In the genomic region with DNA sequence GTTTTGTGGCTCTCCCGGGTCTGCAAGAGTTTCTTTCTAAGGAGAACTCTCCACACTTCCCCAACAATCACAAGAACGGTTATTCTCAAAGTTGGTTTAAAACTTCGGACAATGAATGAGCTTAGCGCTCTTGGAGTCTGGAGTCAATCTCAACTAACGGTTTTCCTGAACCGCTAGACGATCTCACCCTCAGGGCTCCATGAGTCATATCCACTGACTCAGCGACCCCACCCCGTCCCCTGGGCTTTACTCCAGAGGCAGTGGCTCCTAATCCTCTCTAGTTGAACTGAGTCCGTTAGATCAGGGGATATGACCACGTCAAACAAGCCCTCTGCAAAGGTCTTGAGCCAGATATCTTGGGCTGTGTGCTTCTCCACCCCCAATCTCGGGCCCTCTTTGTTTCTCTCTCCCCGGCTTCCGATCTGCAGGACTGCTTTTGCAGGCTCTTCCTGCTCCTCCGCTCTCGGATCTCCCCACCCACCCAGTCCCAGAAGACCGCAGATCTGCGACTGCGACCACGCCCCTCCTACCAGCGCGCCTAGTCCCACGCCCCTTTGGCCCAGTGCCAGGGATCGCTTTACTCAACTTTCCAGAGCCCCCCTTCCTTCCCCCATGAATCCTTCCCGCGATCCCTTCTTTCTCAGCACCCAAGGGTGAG, we compare ENCODE assay signal across 8 mouse cellular contexts. TPM values are rescaled to one million over a fixed set of nuclear protein-coding genes. Genes with fewer than 3 reads are reported as not detected.
A peak's percentile ranks its signal among the peaks of the same experiment; 100 is the strongest.
DNase-seq lines count a peak whose midpoint lies in the region; ATAC-seq lines count a peak whose summit lies in the region.

A gene (plus strand): TSS at position 520 of the 658 bp plus-strand sequence.

- ATAC-seq in heart, embryonic 16.5 days (replicated peaks; ENCODE audit: extremely low read depth, insufficient read depth, low FRiP score) = peak; percentile 93
- ATAC-seq in neutrophil, adult 5-6 weeks (ENCODE audit: extremely low read depth, insufficient number of reproducible peaks, low FRiP score, poor library complexity, severe bottlenecking) = peak; percentile 24; the same call in 1 of the 2 replicates

- H3K4me2 ChIP-seq in heart, embryonic 16.5 days (ENCODE audit: low read depth, low read length) = peak within 1 kb of the TSS; percentile 79

- no peaks in the 10 kb centered on the region for H3K9me3 ChIP-seq in forebrain, embryonic 10.5 days
- no peaks in the 10 kb centered on the region for H3K9me3 ChIP-seq in heart, embryonic 16.5 days (replicated peaks; ENCODE audit: control insufficient read depth, low read length)

- H3K4me3 ChIP-seq in brown adipose tissue, adult 24 weeks (ENCODE audit: insufficient read depth, low read depth, low read length) = peak within 1 kb of the TSS; percentile 73
- peak within 1 kb of the TSS; percentile 94 for H3K4me3 ChIP-seq in forebrain, embryonic 10.5 days
- H3K4me3 ChIP-seq in heart, embryonic 16.5 days (ENCODE audit: low read length) = peak within 1 kb of the TSS; percentile 90

- H3K4me1 ChIP-seq in brown adipose tissue, adult 24 weeks (ENCODE audit: control insufficient read depth, insufficient read depth, insufficient read length, low read length) = peaks cover 11% of the 10 kb centered on the region
- H3K4me1 ChIP-seq in forebrain, embryonic 10.5 days = peaks cover 53% of the 10 kb centered on the region
- H3K4me1 ChIP-seq in heart, embryonic 16.5 days (ENCODE audit: control insufficient read depth, insufficient read depth, low read length) = peaks cover 18% of the 10 kb centered on the region

- DNase-seq in ES-CJ7 (ENCODE audit: low read depth, low spot score) = peak; percentile 93
- no peak for DNase-seq in forebrain, embryonic 10.5 days (ENCODE audit: extremely low spot score, low spot score)
- DNase-seq in kidney, postnatal 25 days = peak; percentile 87
- peak; percentile 84 to 86 for DNase-seq in lung, adult 18-20 months
- peak; percentile 73 to 85 for DNase-seq in thymus, postnatal 10 days (ENCODE audit: low spot score in 2 of 2)

- H3K27ac ChIP-seq in brown adipose tissue, adult 24 weeks (replicated peaks; ENCODE audit: low read depth, low read length) = peak within 1 kb of the TSS; percentile 95
- H3K27ac ChIP-seq in forebrain, embryonic 10.5 days = peak within 1 kb of the TSS; percentile 97
- peak within 1 kb of the TSS; percentile 99 for H3K27ac ChIP-seq in heart, embryonic 16.5 days (ENCODE audit: low read length)

- peak within 1 kb of the TSS; percentile 90 for H3K9ac ChIP-seq in heart, embryonic 16.5 days (ENCODE audit: low read length)

- under 1% methylated on average over 26 of the region's 26 CpGs for WGBS in forebrain, embryonic 10.5 days
- under 1% methylated on average over 26 of the region's 26 CpGs for WGBS in heart, embryonic 16.5 days

- H3K36me3 ChIP-seq in forebrain, embryonic 10.5 days (replicated peaks) = peaks cover 33% of the 10 kb centered on the region
- H3K36me3 ChIP-seq in heart, embryonic 16.5 days (ENCODE audit: control insufficient read depth, insufficient read depth) = peaks cover 16% of the 10 kb centered on the region

- H3K27me3 ChIP-seq in forebrain, embryonic 10.5 days (ENCODE audit: poor library complexity, severe bottlenecking) = no peaks in the 10 kb centered on the region
- no peaks in the 10 kb centered on the region for H3K27me3 ChIP-seq in heart, embryonic 16.5 days (ENCODE audit: control insufficient read depth, insufficient read depth, low read length)

RNA-seq across cellular contexts. Expression of the gene that starts here (rescaled TPM):
- polyA plus RNA-seq in brown adipose tissue, adult 24 weeks (2012; ENCODE audit: insufficient read depth, insufficient read length, missing spikeins) = 877 and 955 TPM in 2 replicates
- polyA plus RNA-seq in forebrain, embryonic 10.5 days (2016; fragmentation: Nextera tagmentation; extraction: Ambion mirVana) = 885 and 899 TPM in 2 replicates
- polyA plus RNA-seq in heart, embryonic 16.5 days (2015; fragmentation: Nextera tagmentation; extraction: Ambion mirVana) = 820 and 887 TPM in 2 replicates
- 1,125 and 1,268 TPM in 2 replicates for total RNA-seq in neutrophil, adult 5-6 weeks (2017)
